Mouse (Mus musculus) lung, adult 18-20 months (tissue): Measurements from ENCODE around the gene Dbi.

Source experiments
- DNase-seq, 2 experiments: peaks; one replicate each; pipeline ENCODE4 v3.0.0; 2022; ENCODE audit warnings: mixed read lengths in 2 of 2

Gene Dbi

DNA sequence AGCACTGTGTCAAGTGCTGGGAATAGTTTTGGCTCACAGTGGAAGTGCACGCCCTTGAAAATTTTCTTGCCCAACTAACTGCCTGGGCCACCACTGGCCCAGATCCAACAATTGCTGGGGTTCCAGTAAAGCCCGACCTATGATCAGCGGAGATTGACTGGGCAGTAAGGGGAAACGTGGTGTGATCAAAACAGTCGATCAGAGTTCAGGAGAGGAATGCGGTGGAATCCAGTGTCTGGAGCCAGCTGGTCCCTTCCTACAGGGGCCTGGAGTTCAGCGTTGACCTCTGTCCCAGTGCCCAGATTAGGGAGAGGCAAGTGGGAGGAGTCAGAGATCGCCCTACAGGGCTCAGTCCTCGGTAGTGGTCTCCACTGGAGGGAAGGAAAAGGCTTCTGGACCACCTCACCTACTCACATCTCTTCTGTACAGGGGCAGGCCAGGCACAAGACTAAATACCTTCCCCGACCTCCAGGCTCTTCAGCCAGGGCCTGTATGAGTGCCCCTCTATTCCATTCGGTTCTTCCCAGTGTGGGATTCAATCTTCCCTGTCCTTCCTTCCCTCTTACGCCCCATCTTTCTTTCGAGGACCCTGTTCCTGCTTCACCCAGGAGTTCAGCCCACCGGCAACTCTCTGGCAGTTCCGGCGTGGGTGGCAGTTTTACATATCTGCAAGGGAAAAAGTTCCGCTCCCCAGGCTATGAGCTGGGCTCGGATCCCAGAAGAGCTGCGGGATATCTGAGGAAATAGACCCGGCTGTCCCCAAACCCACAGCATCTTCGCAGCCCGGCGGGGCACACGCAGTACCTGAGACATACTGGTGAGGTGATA is 523 bp downstream of the Dbi start:
- DNase-seq = peak; percentile 62 to 75

DNA sequence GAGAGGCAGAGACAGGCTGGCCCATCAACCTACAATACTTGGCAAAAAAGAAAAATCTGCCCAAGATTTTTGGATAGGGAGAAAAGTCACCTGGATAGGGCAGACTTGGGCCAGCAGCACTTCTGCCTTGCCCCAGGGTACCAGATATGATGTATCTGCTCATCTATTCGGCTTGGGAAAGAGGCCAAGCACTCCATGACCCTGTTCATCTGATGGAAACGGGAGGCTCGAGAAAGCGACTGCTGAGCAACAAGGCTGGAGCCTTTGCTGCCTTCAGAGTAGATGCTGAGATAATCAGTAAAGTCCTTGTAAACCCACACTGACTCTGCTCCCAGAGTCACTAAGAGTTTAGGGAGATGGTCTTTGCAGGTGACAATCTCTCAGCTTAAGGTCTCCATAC is 1.5 kb downstream of the Dbi start:
- DNase-seq = no peak

DNA sequence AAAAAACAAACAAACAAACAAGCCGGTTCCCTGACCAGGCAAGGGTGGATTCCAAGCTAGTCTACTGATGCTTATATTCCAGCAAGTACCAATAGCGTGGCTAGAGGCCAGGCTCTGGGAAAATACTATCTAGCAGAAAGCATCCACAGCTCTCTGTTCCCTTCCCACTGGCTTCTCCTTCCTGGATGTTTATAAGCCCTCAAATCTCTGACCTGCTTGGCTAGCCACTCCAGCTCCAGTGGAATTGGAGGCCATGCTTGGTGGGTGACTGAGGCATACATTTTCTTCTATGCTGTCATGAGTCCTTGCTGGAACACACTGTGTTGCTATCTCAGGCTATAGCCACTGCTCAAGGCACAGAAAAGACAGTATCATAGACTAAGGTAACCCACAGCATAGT is 2.0 kb downstream of the Dbi start:
- no peak for DNase-seq

DNA sequence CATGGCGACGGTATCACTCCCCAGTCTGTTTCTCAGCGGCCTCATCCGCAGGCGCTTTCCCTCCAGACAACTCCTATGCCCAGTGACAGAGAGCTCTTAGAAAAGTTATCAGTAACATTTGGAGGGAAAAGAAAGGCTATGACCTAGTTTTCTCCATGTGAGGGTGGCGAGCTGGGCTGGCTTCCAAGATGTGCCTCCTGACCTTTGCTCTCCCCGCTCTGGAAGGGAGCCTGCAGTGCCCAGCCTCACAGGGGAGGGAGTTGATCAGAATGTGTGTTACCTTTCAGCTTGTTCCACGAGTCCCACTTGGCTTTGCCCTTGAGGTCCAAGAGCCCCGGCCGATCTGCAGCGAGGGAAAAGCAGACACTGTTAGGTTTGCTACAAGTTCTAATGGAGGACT is 4.8 kb downstream of the Dbi start:
- peak; percentile 54 to 64 for DNase-seq

DNA sequence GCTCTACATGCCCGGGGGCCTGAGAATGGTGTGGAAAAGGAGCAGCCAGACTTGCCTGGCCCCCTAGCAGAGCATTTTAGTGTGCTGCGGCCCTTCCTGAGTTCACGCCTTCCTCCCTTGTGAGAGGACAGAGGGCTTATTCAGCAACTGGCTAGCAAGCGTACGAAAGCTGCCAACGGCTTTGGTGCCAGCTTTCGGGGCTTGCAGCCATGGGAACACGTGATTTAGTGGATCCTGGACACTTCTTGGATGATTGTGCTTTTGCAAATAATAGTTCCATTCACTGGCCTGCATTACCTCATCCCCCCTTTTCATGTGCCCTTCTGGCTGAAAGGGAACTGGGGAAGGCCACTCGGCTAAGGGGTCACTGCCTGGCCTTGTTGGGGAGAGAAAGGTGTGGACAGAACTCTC is 5.2 kb downstream of the Dbi start:
- peak in 1 of 2 experiments; percentile 26 for DNase-seq

DNA sequence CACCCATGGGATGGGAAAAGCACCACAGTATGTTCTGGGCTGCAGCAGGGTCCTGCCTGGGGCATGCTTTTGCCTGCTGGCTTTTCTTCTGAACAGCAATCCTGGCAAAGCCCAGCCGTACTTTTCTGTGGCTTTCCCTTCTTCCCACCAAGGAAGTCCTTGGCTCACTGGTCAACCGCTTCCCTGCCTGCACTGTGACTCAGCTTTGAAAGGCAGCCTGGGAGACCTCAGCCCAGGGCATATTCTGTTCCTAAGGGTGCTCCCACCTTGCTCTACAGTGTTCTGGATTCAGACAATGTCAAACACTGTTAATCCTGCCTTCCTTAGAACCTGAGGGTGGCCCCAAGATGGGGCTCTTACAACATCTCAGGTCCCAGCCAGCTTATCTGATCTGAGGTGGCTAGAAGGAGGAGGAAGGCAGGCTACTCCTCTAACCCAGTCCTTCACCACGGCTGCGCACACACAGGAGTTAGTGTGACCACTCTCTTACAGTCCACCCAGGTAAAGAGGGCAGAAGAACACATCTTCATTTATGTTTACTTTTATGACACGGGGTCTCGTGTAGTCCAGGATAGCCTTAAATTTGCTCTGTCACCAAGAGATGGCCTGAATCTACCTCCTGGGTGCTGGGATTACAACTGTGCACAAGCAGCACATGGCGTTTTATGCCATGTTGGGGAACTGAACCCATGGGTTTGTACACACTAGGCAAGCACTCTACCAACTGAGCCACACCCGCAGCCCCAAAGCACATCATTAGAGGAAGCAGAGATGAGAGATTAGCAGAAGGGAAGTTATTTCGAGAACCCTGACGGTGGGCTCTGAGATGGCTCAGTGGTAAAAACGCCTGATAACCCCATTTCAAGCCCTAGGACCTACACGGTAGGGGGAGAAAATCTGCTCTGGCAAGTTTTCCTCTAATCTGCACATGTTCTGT is 8.4 kb downstream of the Dbi start:
- DNase-seq = no peak

DNA sequence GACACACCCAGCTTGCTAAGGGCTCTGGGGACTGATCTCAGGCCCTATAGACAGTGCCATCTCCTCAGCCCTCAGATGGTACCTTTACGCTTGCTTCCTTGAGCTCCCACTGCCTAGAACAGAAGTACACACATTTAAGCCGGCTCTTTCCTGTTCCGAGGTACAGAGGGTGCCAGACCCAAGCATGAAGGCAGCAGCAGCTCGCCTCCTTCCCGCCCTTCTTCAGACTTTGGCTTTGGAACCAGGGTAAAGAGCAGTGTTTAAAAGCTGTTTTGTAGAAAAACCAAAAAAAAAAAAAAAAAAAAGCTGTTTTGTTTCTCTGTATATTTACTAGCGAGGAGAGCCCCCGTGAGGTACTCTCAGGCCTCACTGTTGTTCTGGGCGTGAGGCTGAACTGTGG is 9.1 kb downstream of the Dbi start:
- DNase-seq = no peak

DNA sequence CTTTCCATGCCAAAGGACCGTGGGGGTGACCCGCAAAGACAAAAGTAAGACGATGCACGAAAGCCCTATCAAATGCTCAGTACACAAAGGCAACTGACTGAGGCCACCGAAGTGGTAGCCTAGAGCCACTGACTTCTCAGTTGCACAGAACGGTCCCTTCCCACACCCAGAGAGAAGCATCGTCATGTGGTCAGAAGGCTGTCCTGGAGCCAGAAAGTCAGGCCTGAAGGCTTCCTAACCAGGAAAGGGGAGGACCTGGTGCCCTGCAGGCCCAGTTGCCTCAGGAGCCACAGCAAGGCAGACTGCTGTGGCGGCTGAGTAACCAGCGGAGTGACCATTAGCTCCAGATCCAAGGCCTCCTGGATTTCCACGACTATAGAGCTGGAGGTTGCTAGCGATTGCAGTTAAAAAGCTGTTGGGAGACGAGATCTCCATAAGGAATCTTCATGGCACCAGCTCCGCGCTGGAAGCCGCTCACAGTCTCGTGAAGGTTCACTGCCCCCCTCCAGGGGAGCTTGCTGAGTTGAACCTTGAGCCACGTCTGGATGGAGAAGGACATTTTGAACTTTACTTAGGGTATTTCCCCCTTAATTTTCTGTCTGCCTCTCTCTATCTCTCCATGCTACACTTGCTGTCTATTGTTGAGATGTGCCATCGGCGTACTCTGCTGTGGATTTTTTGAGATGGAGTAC is 11.0 kb downstream of the Dbi start:
- no peak for DNase-seq

DNA sequence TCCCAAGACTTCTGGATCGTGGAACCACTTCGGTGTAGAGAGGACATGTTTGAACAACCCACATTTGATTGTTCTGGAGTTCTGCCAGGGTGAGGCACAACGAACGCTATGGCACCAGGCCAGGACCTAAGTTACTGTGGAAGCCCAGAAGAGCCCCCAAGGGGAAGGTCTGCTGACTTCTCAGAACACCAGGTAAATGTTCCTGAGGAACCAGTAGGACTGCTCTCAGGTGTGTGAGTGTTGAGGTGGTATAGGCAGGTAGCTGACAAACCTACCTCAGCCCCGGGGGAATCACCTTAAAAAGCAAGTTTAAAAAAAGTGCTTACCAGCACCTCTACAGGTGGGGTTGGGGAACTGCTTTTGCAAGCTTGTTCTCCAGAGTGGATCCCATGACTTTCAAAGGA is 15.3 kb downstream of the Dbi start:
- peak; percentile 68 to 84 for DNase-seq

DNA sequence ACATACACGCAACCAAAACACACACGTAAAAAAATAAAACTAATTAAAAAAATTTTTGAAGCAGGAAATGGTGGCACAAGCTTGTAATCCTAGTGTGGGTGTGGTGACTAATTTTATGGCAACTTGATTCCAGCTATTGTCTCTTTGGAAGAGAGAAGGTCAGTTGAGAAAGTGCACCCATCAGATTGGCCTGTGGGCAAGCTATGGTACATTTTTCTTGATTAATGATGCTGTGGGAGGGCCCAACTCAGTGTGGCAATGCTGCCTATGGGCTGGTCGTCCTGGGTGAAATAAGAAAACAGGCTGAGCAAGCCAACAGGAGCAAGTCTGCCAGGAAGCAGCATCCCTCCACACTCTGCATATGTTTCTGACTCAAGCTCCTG is 19.7 kb downstream of the Dbi start:
- no peak for DNase-seq

DNA sequence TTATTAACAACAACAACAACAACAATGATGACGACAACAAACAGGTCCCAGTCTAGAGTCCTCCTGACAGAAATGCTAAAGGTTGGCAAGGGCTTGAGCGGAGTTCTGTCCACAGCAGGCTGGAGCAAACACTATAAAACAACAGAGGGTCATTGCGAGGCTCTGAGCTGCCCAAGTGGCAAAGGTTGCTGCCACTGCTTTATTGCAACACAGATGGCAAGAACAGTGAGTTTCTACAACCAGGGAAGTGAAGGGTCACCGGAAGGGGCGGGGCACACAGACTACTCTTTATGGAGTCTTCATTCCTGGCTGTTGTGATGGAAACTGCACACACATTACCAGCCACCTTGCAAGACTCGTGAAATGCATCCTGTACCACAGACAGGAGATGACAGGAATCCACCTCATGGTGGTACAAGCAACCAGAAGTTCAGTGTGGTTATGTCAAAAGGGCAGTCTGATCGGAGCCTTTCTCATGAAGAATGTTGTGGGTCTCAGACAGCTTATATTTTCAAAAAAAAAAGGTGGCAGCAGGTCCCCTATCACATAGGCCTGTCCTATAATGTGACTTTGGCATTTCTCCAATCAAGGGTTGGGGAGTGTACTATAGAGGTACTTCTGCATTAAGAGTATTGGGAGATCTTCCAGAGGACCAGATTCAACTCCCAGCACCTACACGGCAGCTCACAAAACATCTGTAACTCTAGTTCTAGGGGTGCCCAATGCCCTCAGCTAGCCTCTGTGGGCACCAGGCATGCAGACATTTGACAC is 20.2 kb downstream of the Dbi start:
- peak; percentile 42 to 63 for DNase-seq

DNA sequence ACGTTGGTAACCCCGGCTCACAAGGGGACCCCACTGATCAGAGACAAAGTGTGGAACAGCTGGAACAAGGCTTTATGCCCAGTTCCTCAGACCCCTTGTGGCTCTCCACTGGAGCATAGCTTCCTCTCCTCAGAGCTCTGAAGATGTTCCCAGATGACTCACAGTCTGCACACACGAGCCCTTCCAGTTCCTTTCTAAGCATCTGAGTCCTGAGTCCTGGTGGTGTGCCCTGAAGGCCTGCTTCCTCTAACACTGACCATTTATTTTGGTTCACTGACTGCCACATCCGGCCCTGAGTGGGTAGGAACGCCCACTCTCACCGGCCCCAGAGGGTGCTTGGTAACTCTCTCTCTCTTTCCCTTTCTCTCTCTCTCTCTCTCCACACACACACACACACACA is 21.4 kb downstream of the Dbi start:
- peak; percentile 44 to 46 for DNase-seq

DNA sequence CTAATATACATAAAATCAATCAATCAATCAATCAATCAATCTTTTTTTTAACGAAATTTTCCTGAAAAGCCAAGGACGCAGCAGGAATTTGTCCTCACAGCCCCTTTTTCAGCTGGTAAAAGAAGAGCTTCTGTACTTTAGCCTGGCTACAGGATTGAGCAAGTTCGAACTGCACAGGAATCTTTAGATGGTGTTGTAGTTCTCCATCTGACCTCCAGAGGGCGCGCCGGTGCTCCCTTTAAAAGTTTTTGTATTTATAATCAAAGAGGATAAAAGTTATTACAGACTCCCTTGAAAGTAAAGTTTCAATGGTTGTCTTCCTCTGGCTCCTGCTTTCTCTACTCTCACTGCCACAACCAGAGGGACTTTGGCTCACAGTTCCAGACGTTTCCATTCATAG is 22.6 kb downstream of the Dbi start:
- peak; percentile 68 to 70 for DNase-seq

DNA sequence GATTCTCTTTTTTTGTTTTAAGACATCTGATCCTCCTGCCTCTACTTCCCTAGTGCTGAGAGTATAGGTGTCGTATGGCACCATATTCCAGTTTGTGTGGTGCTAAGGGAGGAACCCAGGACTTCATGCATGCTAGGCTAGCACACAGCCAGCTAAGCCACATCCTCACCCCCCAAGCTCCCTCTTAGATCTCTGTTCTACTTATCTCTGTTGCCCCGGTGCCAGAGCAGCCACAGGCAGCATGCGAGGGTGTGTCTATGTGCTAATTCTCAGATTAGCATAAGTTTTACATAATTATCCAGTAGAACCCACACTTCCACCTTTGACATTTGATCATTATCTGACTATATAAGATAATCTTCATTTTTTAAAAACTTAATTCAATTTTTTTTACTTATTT is 26.0 kb downstream of the Dbi start:
- no peak for DNase-seq

DNA sequence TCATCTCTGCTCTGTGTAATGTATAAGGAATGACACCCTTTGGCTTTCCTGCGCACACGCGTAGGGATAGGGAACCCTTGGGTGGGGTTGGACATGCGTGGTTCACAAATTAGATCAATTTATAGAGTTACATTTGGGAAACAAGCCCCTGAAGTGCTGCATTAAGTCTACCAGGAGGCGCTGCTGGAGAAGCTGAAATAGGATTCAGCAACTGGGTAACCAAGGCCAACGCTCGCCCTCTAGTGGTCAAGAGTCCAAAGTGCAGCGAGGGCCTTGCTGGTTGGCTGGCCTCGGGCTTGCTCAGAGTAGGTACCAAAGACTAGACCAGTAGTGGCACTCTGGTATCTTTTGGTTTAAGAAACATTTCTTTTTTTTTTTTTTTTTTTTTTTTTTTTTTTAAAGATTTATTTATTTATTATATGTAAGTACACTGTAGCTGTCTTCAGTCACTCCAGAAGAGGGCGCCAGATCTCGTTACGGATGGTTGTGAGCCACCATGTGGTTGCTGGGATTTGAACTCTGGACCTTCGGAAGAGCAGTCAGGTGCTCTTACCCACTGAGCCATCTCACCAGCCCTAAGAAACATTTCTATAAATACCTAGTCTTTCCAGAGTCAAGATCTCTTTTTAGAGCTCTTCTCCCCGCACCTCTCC is 27.3 kb downstream of the Dbi start:
- DNase-seq = peak; percentile 85 to 89

DNA sequence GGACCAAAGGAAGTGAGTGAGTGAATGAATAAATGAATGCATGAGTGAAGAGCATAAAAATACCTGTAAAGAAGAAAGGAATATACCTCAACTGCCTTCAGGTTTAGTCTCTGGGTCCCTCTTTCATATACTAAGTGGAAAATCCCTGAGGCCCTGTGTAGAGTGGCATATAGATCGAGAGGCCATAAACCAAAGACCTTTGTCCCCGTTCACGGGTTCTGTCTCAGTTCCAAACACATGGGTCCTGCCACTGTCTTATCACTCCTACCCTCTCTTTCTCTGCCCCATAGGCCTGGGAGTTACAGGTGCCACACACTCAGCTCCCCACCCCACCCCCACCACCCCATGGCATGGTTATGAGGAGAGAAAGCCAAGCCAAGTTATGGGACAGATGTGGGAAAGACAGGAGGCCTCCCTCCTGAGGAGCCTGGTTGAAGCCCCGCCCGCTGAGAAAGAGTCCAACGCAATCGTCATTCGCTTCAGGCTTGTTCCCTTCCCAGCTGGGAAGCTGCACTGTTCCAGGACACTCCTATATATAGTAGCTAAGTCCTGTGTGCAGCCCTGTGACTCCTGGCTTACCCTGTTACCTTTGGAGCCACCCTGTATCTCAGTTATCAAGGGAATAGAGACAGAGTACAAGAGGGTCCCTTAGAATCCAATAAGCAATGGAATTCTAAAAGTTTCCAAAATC is 29.9 kb downstream of the Dbi start:
- no peak for DNase-seq

DNA sequence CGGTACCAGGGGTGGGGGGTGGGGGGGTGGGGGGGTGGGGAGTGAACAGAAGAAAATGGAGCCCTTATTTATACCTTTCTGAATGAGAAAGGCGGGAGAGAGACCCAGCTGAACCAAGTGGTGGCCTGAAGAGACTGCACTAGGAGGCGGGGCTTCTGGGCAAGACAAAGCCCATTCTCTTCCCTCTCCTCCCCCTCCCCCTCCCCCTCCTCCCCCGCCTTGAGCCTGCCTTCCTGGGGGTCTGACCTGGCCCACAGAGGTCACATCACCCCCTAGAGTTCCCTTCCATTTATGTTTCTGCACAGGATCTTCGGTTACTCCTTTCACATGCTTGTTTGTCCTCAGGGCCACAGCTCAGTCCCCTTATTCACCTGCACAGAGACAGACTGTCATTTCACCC is 31.7 kb downstream of the Dbi start:
- no peak for DNase-seq

DNA sequence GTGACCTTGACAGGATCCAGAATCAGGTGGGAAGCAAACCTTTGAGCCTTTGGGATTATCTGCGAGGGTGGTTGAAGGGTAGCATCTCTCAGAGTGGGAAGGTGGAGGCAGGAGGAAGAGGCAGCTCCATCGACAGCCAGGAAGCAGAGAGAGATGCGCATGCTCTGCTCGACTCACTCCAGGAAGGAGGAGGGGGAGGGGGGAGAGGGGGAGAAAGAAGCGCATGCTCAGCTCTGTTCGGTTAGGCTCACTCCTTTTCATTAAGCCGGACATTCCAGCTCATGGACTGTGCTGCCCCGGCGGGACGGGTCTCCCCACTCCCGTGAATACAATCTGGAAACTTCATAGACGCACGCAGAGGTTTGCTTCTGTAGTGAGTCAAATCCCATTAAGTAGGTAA is 34.2 kb downstream of the Dbi start:
- DNase-seq = no peak

DNA sequence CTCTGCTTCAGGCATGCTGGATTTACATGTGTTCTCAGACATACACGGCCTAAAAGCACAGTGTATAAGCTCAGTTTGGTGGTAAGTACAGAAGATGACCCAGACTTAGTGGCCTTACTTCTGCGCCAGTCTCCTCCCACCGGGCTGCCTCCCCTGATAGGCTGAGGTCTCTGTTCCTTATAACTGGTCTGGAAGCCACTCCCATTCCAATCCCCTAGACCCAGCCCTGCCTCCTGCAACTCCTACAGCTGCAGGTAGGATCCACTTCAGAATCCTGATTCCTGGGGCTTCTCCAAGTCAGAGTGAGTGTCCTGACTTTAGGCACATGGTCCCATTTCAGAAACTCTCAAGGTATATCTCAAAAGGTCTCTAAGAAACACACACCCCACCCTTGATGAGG is 35.2 kb downstream of the Dbi start:
- DNase-seq = no peak

DNA sequence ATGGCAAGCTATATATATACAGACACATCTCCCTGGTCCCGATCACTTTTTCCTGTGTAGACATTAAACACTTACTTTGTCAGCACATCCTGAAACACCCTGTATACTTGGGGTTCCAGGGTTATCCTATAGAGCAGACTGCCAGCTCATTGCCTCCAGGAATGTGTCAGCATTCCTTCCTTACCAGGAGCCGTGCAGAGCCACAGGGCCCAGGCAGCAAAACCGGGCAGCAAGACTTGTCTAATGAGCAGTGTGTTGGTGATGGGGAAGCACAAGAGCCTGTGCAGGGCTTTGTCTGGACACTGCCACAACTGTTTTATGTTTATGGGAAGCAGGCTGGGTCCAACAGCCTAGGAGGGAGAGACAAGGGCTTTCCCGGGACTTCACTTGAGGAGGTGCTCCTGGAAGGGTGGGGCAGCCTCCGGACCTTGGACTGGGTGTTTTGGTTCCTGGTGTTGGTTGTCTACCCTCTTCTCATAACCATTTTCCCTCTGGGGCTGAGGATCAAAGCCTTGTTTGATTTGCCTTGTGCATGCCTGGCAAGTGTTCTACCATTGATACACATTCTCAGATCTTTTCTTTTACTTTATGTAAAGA is 36.9 kb downstream of the Dbi start:
- DNase-seq = no peak
